Mouse (Mus musculus): Measurements from ENCODE around the gene Nutf2-ps1. TPM values are rescaled to one million over a fixed set of nuclear protein-coding genes. Genes with fewer than 3 reads are reported as not detected.
"Not testable (repeated sequence)": the region's sequence is repeated elsewhere in the genome, so short reads cannot be mapped to it uniquely, and the experiment has no call there.

The Nutf2-ps1 gene
- total RNA-seq (2022), result 10 to 100 TPM; 37.1 to 57.5 (median 47.8) TPM

DNA sequence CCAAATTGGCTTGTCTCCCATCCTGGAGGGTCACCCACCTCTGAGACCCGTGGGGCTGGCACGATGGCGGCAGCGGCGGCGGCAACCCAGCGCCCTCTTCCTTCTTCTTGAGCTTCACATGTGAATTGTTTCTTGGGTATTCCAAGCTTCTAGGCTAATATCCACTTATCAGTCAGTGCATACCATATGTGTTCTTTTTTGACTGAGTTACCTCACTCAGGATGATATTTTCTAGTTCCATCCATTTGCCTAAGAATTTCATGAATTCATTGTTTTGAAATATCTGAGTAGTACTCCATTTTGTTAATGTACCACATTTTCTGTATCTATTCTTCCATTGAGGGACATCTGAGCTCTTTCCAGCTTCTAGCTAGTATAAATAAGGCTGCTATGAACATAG lies at the start of gene Nutf2-ps1:
Nutf2-ps1 (minus strand) TSS at position 101 of the 400 bp plus-strand sequence.
- not testable (repeated sequence) for DNase-seq (ENCODE audit: low spot score in 2 of 2)

GRCm38 (mm10) chr19:53638041-53638440 lies 49.2 kb upstream of the Nutf2-ps1 start:
- DNase-seq (ENCODE audit: low spot score in 2 of 2), result no peak

GRCm38 (mm10) chr19:53621681-53622080 lies 32.8 kb upstream of the Nutf2-ps1 start:
- DNase-seq (ENCODE audit: low spot score in 2 of 2), result no peak

DNA sequence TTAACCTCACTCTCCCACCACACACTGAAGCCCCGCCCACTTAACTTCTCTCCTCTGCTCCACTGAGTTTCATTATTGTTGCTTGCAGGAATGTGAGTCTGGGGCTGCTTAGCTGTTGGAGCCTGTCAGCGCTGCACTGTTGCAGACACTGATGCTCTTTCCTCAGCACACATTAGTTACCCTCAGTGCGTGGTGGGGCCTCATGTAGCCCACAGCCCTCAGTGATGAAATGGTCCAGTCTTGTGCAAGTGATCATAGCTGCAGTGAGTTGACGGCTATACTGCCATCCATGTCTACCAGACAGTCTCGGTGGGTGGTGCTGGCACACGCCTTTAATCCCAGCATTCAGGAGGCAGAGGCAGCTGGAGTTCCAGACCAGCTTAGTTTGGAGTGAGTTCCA lies 20.1 kb upstream of the Nutf2-ps1 start:
- DNase-seq (ENCODE audit: low spot score in 2 of 2), result peak in 1 of 2 experiments; percentile 33

GRCm38 (mm10) chr19:53601363-53601655 lies 12.4 kb upstream of the Nutf2-ps1 start:
- DNase-seq (ENCODE audit: low spot score in 2 of 2), result no peak

DNA sequence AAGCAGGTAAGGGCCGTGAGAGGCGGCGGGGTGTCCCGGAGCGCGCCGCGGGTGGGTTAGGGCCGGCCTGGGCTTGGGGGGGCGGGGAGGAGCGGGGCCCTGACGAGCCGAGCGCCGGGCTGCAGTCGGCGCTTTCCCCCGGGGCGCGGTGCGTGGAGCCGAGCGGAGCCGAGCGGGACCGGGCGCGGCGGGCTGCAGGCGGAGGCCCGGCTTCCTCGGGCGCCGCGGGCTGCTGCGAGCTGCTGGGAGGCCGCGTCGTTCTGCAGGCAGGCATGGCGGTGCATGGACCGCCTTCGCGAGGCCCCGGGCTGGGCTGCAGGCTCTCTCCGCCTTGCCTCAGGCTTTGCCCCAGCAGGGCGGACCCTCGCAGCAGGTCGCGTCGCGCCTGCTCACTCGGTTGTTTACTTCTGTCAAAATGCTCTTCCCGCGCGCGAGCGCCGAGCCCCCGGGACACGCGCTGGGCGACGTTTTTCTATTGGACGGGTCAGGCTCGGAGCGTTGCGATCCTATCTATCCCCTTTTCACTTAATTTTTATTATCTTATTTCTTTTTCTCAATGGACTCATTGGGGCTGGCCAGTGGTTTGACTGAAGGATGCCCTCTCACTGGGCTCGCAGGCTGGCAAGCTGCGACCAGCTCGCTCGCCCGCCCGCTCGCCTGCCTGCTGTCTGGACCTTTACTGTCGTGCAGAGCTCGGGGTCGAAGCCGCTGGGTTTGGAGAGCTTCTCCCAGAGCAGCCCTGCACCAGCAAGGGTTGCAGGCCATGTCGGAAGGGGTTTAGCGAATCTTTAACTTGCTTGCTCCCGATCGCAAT lies 11.9 kb upstream of the Nutf2-ps1 start:
- peak; percentile 22 to 54 for DNase-seq (ENCODE audit: low spot score in 2 of 2)

DNA sequence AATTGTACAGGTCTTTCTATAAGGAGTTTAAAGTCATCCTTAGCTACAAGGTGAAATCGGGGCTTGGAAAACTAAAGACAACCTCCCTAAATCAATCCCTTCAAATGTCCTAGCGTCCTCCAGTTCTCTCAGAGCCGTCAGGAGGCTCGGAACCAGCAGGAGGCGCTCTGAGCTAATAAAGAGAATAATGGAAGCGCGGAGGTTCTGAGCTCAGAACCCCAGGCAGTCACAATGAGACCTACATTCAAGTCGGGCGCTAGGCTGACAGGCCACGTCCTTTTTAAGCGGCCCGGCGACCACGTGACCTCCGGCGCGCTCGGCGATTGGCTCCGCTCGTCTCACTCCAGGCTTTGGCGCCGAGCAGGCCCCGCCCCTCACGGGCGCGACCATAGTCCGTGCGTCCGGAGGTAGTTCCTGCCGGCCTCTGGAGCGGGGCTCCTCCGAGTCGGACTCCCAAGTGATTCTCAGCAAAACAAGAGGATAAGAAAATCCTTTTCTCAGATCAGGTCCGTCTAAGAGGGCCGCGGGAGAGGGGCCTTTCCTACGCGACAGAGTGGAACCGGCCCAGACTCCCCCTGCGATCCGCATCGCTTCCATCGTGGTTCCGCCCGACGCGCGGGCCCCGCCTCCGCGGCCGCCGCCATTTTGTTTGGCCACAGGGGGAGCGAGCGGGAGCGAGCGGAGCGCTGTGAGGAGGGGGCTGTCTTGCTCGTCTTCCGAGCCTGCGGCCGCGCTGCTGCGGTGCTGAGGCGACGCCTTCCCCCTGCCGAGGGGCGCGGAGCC lies 11.1 kb upstream of the Nutf2-ps1 start, which contains the start of gene Smc3:
Smc3 (plus strand) TSS at position 642 of the 783 bp plus-strand sequence.
- peak; percentile 98 to 99 for DNase-seq (ENCODE audit: low spot score in 2 of 2)

GRCm38 (mm10) chr19:53596723-53597474 lies 8.0 kb upstream of the Nutf2-ps1 start:
- DNase-seq (ENCODE audit: low spot score in 2 of 2), result no peak

DNA sequence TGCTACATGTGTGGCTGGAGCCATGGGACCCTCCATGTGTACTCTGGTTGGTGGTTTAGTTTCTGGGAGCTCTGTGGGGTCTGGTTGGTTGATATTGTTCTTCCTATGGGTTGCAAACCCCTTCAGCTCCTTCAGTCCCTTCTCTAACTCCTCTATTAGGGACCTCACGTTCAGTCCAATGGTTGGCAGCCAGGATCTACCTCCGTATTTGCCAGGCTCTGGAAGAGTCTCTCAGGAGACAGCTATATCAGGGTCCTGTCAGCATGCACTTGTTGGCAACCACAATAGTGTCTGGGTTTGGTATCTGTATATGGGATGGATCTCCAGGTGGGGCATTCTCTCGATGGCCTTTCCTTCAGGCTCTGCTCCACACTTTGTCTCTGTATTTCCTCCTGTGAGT lies 1.2 kb downstream of the Nutf2-ps1 start:
- DNase-seq (ENCODE audit: low spot score in 2 of 2), result not testable (repeated sequence)

- DNase-seq (ENCODE audit: low spot score in 2 of 2), result not testable (repeated sequence)
Observed at GRCm38 (mm10) chr19:53580271-53580670, 8.6 kb downstream of the Nutf2-ps1 start.

- DNase-seq (ENCODE audit: low spot score in 2 of 2), result peak; percentile 24 to 72
Observed at GRCm38 (mm10) chr19:53578597-53579252, 10.1 kb downstream of the Nutf2-ps1 start.

GRCm38 (mm10) chr19:53577025-53577800 lies 11.7 kb downstream of the Nutf2-ps1 start:
- no peak for DNase-seq (ENCODE audit: low spot score in 2 of 2)

DNA sequence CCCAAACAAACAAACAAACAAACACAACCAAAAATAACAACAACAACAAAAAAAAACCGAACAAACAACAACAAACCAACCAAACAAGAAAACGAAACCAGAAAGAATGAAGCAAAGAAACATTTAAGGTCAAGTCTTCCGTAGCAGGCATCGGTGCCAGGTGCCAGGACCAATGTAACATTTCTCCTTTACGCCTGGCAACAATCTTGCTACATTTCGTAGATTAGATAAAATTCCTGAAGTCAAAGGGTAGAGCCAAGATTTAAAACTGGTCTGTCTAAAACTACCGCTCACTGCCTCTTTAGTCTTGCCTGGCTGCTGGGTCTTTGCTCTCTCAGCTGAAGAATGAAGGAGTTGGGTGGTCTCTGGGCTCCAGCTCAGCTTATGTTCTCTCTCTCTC lies 12.8 kb downstream of the Nutf2-ps1 start:
- no peak for DNase-seq (ENCODE audit: low spot score in 2 of 2)

- DNase-seq (ENCODE audit: low spot score in 2 of 2), result no peak
Observed at GRCm38 (mm10) chr19:53575296-53576010, 13.4 kb downstream of the Nutf2-ps1 start.

DNA sequence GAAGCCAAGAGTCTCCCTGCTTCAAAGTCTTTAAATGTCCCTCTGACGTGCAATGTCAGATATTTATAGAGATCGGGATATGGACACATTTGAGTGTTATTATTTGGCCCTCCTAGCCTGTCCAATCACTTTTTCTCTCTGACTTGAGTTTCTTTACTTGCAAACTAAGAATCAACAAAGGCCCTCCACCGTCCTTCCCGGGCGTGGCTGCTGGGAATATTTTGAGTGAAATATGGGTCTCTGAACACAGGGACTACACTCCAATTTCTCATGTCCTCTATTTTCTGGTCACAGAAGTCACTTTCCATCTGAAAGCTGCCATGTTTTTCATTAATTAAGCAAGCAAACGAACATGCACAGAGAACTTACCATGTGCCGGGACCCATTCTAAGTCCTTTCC lies 14.3 kb downstream of the Nutf2-ps1 start:
- DNase-seq (ENCODE audit: low spot score in 2 of 2), result no peak

- DNase-seq (ENCODE audit: low spot score in 2 of 2), result no peak
Observed at GRCm38 (mm10) chr19:53574131-53574530, 14.7 kb downstream of the Nutf2-ps1 start.

DNA sequence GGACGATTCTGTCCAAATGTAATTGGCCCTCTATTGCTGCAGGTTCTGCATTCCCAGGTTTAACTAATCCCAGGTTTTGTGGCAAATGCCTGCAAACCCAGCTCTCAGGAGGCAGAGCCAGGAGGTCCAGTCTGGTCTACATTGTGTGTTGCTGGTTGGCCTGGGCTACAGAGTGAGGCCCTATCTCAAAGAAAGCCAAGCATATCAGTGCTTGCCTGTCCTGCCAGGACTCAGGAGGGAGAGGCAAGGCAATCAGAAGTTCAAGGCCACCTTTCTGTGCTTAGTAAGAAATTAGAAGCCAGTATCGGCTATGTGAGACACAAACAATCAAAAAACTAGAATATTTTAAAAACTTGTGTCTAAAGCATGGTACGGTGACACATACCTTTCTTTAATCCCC lies 15.7 kb downstream of the Nutf2-ps1 start:
- no peak for DNase-seq (ENCODE audit: low spot score in 2 of 2)

- DNase-seq (ENCODE audit: low spot score in 2 of 2), result no peak
Observed at GRCm38 (mm10) chr19:53572607-53573006, 16.3 kb downstream of the Nutf2-ps1 start.

- DNase-seq (ENCODE audit: low spot score in 2 of 2), result no peak
Observed at GRCm38 (mm10) chr19:53571501-53572428, 17.1 kb downstream of the Nutf2-ps1 start.
